ENCODE assay signal across 10 mouse cellular contexts in the genomic region with DNA sequence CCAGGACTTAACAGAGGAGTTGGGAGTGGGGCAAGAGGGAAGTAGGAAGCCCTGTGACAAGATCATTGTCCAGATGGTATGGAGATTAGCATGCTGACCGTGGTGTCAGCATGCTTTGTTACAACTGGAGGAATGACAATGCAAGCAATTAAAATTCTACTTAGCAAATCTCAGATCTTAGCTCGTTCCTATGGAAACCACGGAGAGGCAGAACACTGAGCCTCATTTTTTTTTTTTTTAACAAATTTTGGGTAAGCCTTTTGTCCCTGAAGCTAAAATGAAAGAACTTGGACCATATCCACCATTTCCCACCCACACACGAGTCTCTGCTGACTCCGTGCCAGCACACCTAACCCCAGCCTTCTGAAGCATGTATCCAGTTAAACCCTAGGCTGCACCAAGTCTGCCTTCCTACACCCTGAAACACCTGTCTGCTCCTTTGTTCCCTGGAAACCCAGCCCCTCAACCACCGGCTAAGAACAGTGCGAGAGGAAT.
DNase-seq lines count a peak whose midpoint lies in the region; ATAC-seq and TF ChIP-seq lines count a peak whose summit lies in the region.
"Had no signal": no experiment of that assay in that cellular context is flagged by ENCODE, and none has a peak within 500 bp of the region (broad histone marks: within the 10 kb centered on the region; RNA-seq: fewer than 3 reads in every experiment).

No protein-coding gene starts in this region.

- H3K27me3 ChIP-seq in forebrain, embryonic 11.5 days (ENCODE audit: control insufficient read depth, insufficient read depth, low read length), result no peaks in the 10 kb centered on the region

- no peak for TF ChIP-seq CTCF in left cerebral cortex, adult 2 months (IDR thresholded peaks at IDR 0.05)

- H3K27ac ChIP-seq in left cerebral cortex, adult 2 months, result peak overlapping the region; percentile 42; the same call in 1 of the 2 replicates
- no peak overlapping the region for H3K27ac ChIP-seq in forebrain, embryonic 11.5 days (ENCODE audit: low read depth, low read length)
- H3K27ac ChIP-seq: gastrocnemius, adult 2 months had no signal

- no peaks in the 10 kb centered on the region for H3K9me3 ChIP-seq in forebrain, embryonic 11.5 days (ENCODE audit: control insufficient read depth, low read length)

- DNase-seq in left cerebral cortex, adult 2 months (ENCODE audit: extremely low spot score in 1 of 2, low spot score in 2 of 2), result peak in 1 of 2 experiments; percentile 42
- no peak for DNase-seq in left cerebral cortex, adult 8-10 months (ENCODE audit: low spot score in 2 of 2)
- no peak for DNase-seq in forebrain, embryonic 11.5 days (ENCODE audit: low spot score)
- peak; percentile 34 to 59 for DNase-seq in left cerebral cortex, postnatal 14 days (ENCODE audit: low spot score in 2 of 2)
- DNase-seq in retina, postnatal 1 day, result peak; percentile 62
- DNase-seq in heart, postnatal 36 days, result no peak
- no peak for DNase-seq in thymus, postnatal 14 days
- no peak for DNase-seq in lung, postnatal 25 days (ENCODE audit: low spot score)
- DNase-seq: cerebellum, adult 8-10 months; gastrocnemius, adult 2 months had no signal

- peak; percentile 58; the same call in 1 of the 2 replicates for ATAC-seq in forebrain, embryonic 11.5 days (replicated peaks; ENCODE audit: low FRiP score)

- H3K4me2 ChIP-seq in forebrain, embryonic 11.5 days (ENCODE audit: low read depth, low read length, severe bottlenecking), result no peak overlapping the region

- no peaks in the 10 kb centered on the region for H3K36me3 ChIP-seq in forebrain, embryonic 11.5 days (ENCODE audit: control insufficient read depth, insufficient read depth, low read length)

- 0 out of 2 replicates have a peak overlapping the region, but pooled peaks have one; percentile 9 for H3K4me3 ChIP-seq in left cerebral cortex, adult 2 months
- H3K4me3 ChIP-seq in forebrain, embryonic 11.5 days (ENCODE audit: low read depth, low read length), result no peak overlapping the region
- H3K4me3 ChIP-seq: gastrocnemius, adult 2 months had no signal

- 15% methylated on average over 7 of the region's 7 CpGs for WGBS in forebrain, embryonic 11.5 days

- H3K4me1 ChIP-seq in forebrain, embryonic 11.5 days (replicated peaks; ENCODE audit: control insufficient read depth, insufficient read depth, low read length), result peaks cover 5% of the 10 kb centered on the region; the same call in 1 of the 2 replicates

- no peak overlapping the region for H3K9ac ChIP-seq in forebrain, embryonic 11.5 days (ENCODE audit: low read length)

- intact Hi-C loops in left cerebral cortex, adult 2 months (cut with DNase I), result no loop called here
- intact Hi-C loops in left cerebral cortex, postnatal 14 days (cut with DNase I), result no loop called here
- intact Hi-C loops in heart, postnatal 36 days (cut with DNase I), result no loop called here

Comparison
In these comparisons a context has a peak if more than half of its experiments do, and no peak if none do; other contexts are left out.
1. DNase-seq: peak in left cerebral cortex, postnatal 14 days (2 of 2) and retina, postnatal 1 day (single experiment); none in left cerebral cortex, adult 8-10 months (0 of 2), forebrain, embryonic 11.5 days (single experiment), heart, postnatal 36 days (0 of 2), thymus, postnatal 14 days (single experiment) and lung, postnatal 25 days (single experiment).